Mouse (Mus musculus) right cerebral cortex, adult 2 months (tissue): ENCODE data around the gene Gm21119.
A peak's percentile ranks its signal among the peaks of the same experiment; 100 is the strongest.

Source experiments
- DNase-seq, 2 experiments: peaks; one replicate each; pipeline ENCODE4 v3.0.0; 2021 to 2022; ENCODE audit warnings: low spot score in 2 of 2

The Gm21119 gene

DNA sequence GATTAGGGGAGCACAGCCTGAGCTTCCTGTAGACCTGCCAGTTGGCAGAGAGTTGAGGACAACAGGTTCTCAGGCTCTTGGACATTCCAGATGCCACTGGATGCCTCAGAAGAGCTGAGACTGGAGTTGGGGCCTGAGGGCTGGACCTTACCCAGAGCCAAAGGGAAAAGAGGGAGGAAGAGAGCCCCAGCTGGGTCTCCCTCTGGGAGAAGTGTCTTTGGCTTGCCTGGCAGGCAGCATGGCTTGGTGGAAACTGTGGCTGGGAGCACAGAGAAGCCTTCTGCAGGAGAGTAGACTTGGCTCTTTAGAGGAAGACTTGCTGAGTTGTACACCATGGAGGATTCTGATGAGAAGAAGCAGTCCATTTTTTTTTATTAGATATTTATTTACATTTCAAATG lies 38.3 kb downstream of the Gm21119 start:
- peak; percentile 0 to 1 for DNase-seq

DNA sequence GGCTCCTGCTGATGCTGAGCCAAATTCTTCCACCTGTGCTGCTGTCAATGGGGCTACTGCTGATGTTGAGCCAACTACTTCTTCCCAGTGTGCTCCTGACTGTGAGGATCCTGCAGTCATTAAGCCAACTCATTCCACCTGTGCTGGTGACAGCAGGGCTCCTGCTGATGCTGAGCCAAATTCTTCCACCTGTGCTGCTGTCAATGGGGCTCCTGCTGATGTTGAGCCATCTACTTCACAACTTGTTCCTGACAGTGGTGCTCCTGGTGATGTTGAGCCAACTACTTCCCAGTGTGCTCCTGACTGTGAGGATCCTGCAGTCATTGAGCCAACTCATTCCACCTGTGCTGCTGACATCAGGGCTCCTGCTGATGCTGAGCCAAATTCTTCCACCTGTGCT lies 63.7 kb downstream of the Gm21119 start:
- DNase-seq = peak in 1 of 2 experiments; percentile 0
